Mouse (Mus musculus) kidney, adult 2 months (tissue): Measurements from ENCODE around the gene Spef1. TPM values are rescaled to one million over a fixed set of nuclear protein-coding genes. Genes with fewer than 3 reads are reported as not detected.
A peak's percentile ranks its signal among the peaks of the same experiment; 100 is the strongest.

Source experiments
- DNase-seq: peaks from one replicate; pipeline ENCODE4 v3.0.0; 2021
- H3K27ac ChIP-seq: fragments of 200-500 bp; 2 replicates; pipeline ENCODE4 v1.5.1; 2012; ENCODE audit warnings: low read depth, low read length, control low read depth, inconsistent platforms; ENCODE audit not compliant: insufficient read depth
- H3K27me3 ChIP-seq: fragments of 200-500 bp; replicated peaks from 2 replicates; pipeline ENCODE4 v1.6.1; 2012; ENCODE audit warnings: mild to moderate bottlenecking, moderate library complexity, low read length, inconsistent platforms; ENCODE audit not compliant: control insufficient read depth, insufficient read depth
- H3K36me3 ChIP-seq: fragments of 200-500 bp; 2 replicates; pipeline ENCODE4 v1.6.1; 2012; ENCODE audit warnings: mild to moderate bottlenecking, moderate library complexity, low read length, inconsistent platforms; ENCODE audit not compliant: control insufficient read depth, insufficient read depth
- H3K4me1 ChIP-seq: fragments of 200-500 bp; 2 replicates; pipeline ENCODE4 v1.6.1; 2011; ENCODE audit warnings: low read length; ENCODE audit not compliant: control insufficient read depth, insufficient read depth
- H3K4me3 ChIP-seq: fragments of 200-500 bp; 2 replicates; pipeline ENCODE4 v1.5.1; 2011; ENCODE audit warnings: mild to moderate bottlenecking, low read depth, low read length, control low read depth; ENCODE audit not compliant: insufficient read depth
- CTCF ChIP-seq: fragments of 200-500 bp; conservative IDR thresholded peaks from 2 replicates; pipeline ENCODE4 v1.5.1; 2011; ENCODE audit warnings: low read depth, mild to moderate bottlenecking, control low read depth, low read length, moderate library complexity, mixed read lengths; ENCODE audit not compliant: insufficient read depth, insufficient read length
- POLR2A ChIP-seq: fragments of 200-500 bp; IDR thresholded peaks from one replicate; pipeline ENCODE4 v1.6.1; 2011; ENCODE audit warnings: low read depth, low read length, control low read depth
- WGBS: fragments of 180-500 bp; shearing (Covaris S2); methylation state at CpG from one replicate; pipeline ENCODE4 v1.1.7; 2018; 5-methylcytosine and 5-hydroxymethylcytosine counted together
- polyA plus RNA-seq: library from polyadenylated mRNA; depleted of rRNA; stranded (reverse); fragments of >200 nt; gene quantifications from 2 replicates; pipeline ENCODE4 v1.2.3, GENCODE M21; 2012

Spef1 gene
- polyA plus RNA-seq, 1 experiment, result 4.6 TPM

DNA sequence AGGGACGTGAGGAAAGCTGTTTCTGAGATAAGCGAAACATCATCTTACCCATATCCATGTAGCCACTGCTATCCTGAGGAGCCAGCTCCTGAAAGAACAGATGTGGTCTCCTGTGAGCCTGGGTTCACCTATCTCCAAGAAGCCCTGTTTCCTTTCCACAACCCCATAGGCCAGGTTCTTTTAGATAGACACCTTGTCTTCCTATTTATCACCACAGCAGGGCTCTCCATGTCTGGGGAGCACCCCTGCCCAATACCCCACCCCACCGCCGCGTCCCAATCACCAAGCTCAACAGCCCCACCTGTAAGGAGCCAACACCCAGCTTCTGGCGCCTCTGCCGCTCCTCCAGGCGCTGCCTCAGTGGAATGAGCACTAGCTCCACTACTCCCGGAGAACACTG, 14.8 kb downstream of the Spef1 start:
- no peak for TF ChIP-seq POLR2A
- no peak for TF ChIP-seq CTCF
- no peak for DNase-seq
- WGBS, result 86% methylated on average over 9 of the region's 9 CpGs
- peaks cover 22% of the 10 kb centered on the region for H3K4me1 ChIP-seq
- no peaks in the 10 kb centered on the region for H3K36me3 ChIP-seq
- no peak overlapping the region for H3K27ac ChIP-seq
- H3K4me3 ChIP-seq, result no peak overlapping the region
- no peaks in the 10 kb centered on the region for H3K27me3 ChIP-seq

DNA sequence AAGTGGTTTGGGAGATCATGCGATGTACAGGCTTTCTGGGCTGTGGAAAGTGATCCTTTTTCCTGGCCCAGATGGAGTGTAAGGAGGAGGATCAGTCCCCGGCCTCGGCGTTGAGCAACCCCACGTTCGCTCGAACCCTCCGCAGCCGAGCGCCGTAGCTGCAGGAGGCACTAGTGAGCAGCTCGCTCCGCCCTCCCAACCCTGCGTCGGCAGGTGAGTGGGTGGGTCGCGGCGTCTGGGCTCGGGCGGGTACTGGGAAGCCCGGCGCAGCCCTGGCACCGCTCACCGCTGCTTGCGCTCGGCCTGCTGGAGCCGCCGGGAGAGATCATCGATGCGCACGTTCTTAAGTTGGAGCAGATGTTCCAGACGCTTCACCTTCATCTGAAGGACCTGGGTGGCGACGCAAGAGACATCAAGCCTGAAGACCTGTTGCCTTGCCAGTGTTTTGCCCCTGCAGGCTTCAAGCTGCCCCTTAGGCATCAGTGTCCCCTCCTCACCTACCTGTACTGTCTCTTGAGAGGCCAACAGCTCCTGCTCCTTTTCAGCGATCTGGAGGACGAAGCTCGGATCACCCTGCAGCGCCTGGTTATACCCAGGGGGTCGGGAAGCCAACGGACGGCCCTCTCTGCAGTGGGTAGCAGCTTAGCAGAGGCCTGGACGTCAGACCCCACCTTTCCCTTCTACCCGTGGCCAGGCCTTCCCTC, 15.5 kb downstream of the Spef1 start:
- Histone ChIP-seq H3K4me3 (peak overlapping the region; percentile 16; the same call in 1 of the 2 replicates), H3K27me3 (no peaks in the 10 kb centered on the region), H3K4me1 (peaks cover 17% of the 10 kb centered on the region; the same call in 1 of the 2 replicates), H3K27ac (no peak overlapping the region), H3K36me3 (no peaks in the 10 kb centered on the region)
- WGBS, result 40% methylated on average over 43 of the region's 43 CpGs
- 0 out of 2 replicates have a peak, but pooled peaks have one; percentile 12 for TF ChIP-seq CTCF
- TF ChIP-seq POLR2A, result no peak
- peak; percentile 87 for DNase-seq

DNA sequence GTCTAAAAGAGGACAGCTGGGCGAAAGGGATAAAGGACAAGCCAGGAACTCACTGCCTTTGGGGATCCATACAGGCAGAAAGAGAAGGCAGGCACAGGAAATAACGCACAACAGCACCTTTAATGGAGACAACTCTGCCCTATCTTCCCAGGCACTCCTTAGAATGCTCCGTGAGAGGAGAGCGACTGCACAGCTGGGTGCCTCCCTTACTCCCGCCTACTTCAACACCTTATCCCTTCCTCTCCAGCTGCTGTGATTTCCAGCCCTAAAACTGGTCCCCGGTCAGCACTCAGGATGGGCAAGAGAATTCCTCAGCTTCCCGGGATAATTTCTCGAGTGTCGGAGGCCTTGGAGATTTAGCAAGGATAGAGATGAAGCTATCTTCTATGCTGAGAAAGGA, 16.1 kb downstream of the Spef1 start:
- no peaks in the 10 kb centered on the region for H3K27me3 ChIP-seq
- no peak overlapping the region for H3K4me3 ChIP-seq
- H3K27ac ChIP-seq, result no peak overlapping the region
- WGBS, result 47% methylated on average over 9 of the region's 9 CpGs
- H3K4me1 ChIP-seq, result peaks cover 17% of the 10 kb centered on the region; the same call in 1 of the 2 replicates
- TF ChIP-seq POLR2A, result no peak
- TF ChIP-seq CTCF, result no peak
- H3K36me3 ChIP-seq, result no peaks in the 10 kb centered on the region
- no peak for DNase-seq

DNA sequence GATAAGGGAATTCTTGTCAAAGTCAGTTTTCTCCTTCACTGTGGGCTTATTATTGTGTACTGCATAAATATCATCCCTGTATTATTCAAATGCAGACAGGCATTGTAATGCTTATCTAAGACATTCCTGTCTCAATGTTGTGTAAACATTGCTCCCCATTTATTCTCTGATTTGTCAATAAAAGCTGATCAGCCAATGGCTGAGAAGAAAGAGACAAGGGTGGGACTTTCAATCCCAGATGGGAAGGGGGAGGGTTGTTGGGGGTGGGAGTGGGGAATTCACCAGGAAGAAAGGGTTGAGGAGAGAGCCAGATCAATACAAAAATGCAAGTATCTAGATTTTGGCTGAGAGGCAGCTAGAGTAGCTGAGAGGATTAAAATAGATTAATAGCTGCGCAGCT, 18.2 kb downstream of the Spef1 start:
- 85% methylated on average over 1 of the region's 1 CpGs for WGBS
- H3K4me1 ChIP-seq, result peaks cover 8% of the 10 kb centered on the region; the same call in 1 of the 2 replicates
- H3K36me3 ChIP-seq, result no peaks in the 10 kb centered on the region
- H3K4me3 ChIP-seq, result no peak overlapping the region
- H3K27me3 ChIP-seq, result no peaks in the 10 kb centered on the region
- TF ChIP-seq POLR2A, result no peak
- TF ChIP-seq CTCF, result no peak
- DNase-seq, result no peak
- H3K27ac ChIP-seq, result no peak overlapping the region

DNA sequence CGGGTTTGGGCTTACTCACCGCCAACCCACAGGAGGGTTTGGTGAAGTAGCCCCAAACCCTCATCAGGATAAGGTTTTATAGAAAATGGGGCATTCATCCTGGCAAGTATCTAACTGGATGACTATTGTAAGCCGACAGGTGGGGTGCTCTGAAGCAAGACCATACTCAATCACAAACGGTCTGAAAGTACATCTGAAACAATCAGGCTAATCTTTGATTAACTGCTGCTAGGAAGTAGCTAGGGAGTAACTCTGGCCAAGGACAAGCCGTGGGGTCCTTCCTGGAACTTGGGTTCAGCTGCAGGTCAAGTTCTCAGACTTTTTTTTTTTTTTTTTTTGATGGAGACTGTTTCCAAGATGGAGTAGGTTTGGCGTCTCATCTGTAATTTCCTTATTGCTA, 19.1 kb downstream of the Spef1 start:
- Histone ChIP-seq H3K27me3 (no peaks in the 10 kb centered on the region), H3K4me3 (no peak overlapping the region), H3K4me1 (peaks cover 8% of the 10 kb centered on the region; the same call in 1 of the 2 replicates), H3K27ac (no peak overlapping the region), H3K36me3 (no peaks in the 10 kb centered on the region)
- 47% methylated on average over 6 of the region's 6 CpGs for WGBS
- DNase-seq, result no peak
- TF ChIP-seq CTCF (no peak), POLR2A (no peak)

DNA sequence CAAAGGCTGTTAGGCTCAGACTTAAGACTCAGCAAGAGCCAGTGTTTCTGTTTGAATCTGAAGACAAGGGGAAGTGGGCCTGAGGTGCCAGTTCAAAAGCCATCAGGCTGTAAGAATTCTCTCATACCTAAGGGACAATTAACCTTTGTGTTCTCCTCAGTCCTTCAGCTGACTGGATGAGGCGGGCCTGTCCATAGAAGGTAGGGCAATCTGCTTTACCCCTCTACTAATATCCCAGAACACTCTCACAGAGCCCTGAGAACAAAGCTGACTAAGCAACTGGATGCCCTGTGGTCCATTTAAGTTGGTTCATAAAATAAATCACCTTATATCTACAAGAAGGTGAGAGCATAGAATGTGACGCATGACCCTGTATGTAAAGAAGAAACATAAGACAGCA, 20.9 kb downstream of the Spef1 start:
- no peaks in the 10 kb centered on the region for H3K36me3 ChIP-seq
- TF ChIP-seq POLR2A (no peak), CTCF (no peak)
- 77% methylated on average over 2 of the region's 2 CpGs for WGBS
- no peak overlapping the region for H3K4me3 ChIP-seq
- peaks cover 8% of the 10 kb centered on the region; the same call in 1 of the 2 replicates for H3K4me1 ChIP-seq
- no peaks in the 10 kb centered on the region for H3K27me3 ChIP-seq
- DNase-seq, result no peak
- H3K27ac ChIP-seq, result peak overlapping the region; percentile 9; the same call in 1 of the 2 replicates

DNA sequence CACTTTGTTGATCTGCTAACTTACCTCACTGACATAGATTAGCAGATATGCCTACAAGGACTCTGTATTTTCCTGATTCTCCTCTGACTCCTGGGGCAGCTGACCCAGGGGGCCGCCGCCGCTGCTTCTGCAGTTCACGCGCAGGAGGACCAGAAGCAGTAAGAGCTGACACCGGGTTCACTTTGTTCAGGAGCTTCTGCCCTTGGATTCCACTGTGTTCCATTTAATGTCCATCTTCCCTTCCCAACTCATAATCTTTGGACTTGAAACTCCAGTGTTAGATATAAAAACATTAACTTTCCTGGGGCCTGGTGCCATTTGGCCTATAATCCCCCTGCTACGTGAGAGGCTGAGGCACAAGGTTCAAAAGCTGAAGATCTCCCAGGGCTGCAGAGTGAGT, 23.2 kb downstream of the Spef1 start:
- WGBS, result 51% methylated on average over 7 of the region's 7 CpGs
- Histone ChIP-seq H3K4me1 (peaks cover 8% of the 10 kb centered on the region; the same call in 1 of the 2 replicates), H3K4me3 (peak overlapping the region; percentile 45), H3K27ac (peak overlapping the region; percentile 94), H3K27me3 (no peaks in the 10 kb centered on the region), H3K36me3 (no peaks in the 10 kb centered on the region)
- DNase-seq, result peak; percentile 92
- TF ChIP-seq POLR2A (no peak), CTCF (no peak)
